ENCODE assay signal across 9 mouse cellular contexts in genomic region chr1:177620501-177621099, GRCm38 (mm10).
DNase-seq lines count a peak whose midpoint lies in the region; ATAC-seq lines count a peak whose summit lies in the region.
"Had no signal": no experiment of that assay in that cellular context is flagged by ENCODE, and none has a peak within 500 bp of the region (broad histone marks: within the 10 kb centered on the region; RNA-seq: fewer than 3 reads in every experiment).

No protein-coding gene starts in this region.

- WGBS in hindbrain, embryonic 14.5 days, result 79% methylated on average over 15 of the region's 15 CpGs
- 81% methylated on average over 15 of the region's 15 CpGs for WGBS in hindbrain, embryonic 13.5 days

- H3K4me3 ChIP-seq in hindbrain, embryonic 14.5 days (replicated peaks; ENCODE audit: low read length), result no peak overlapping the region
- no peak overlapping the region for H3K4me3 ChIP-seq in hindbrain, embryonic 13.5 days
- H3K4me3 ChIP-seq: lung, embryonic 15.5 days had no signal

- no peak for DNase-seq in hindbrain, embryonic 14.5 days (ENCODE audit: low spot score)
- peak; percentile 24 for DNase-seq in retina, postnatal 1 day
- no peak for DNase-seq in retina, embryonic 14.5 days (ENCODE audit: low spot score)
- DNase-seq in cerebellum, postnatal 10 days, result peak; percentile 87 to 91
- DNase-seq in splenic B cell, adult 2 months (ENCODE audit: low read depth, low spot score), result peak; percentile 29
- no peak for DNase-seq in spleen, postnatal 4 days (ENCODE audit: low spot score in 2 of 2)
- no peak for DNase-seq in natural killer cell, adult 2 months (ENCODE audit: low spot score in 2 of 2)

- no peaks in the 10 kb centered on the region for H3K36me3 ChIP-seq in hindbrain, embryonic 14.5 days (replicated peaks; ENCODE audit: control insufficient read depth, insufficient read depth)
- H3K36me3 ChIP-seq in hindbrain, embryonic 13.5 days, result no peaks in the 10 kb centered on the region
- H3K36me3 ChIP-seq in splenic B cell, adult 2 months (ENCODE audit: control insufficient read depth, insufficient read depth, low read length, poor library complexity, severe bottlenecking), result no peaks in the 10 kb centered on the region
- H3K36me3 ChIP-seq: lung, embryonic 15.5 days had no signal

- H3K9me3 ChIP-seq in hindbrain, embryonic 14.5 days (ENCODE audit: control insufficient read depth, low read length), result no peaks in the 10 kb centered on the region
- no peaks in the 10 kb centered on the region for H3K9me3 ChIP-seq in hindbrain, embryonic 13.5 days
- H3K9me3 ChIP-seq: lung, embryonic 15.5 days had no signal

- 0 out of 2 replicates have a peak, but pooled peaks cover 5% of the 10 kb centered on the region for H3K4me1 ChIP-seq in hindbrain, embryonic 14.5 days (replicated peaks; ENCODE audit: control insufficient read depth, insufficient read depth, low read length)
- peaks cover 17% of the 10 kb centered on the region for H3K4me1 ChIP-seq in hindbrain, embryonic 13.5 days (replicated peaks)

- H3K27me3 ChIP-seq in hindbrain, embryonic 14.5 days (ENCODE audit: control insufficient read depth, insufficient read depth, low read length), result no peaks in the 10 kb centered on the region
- no peaks in the 10 kb centered on the region for H3K27me3 ChIP-seq in hindbrain, embryonic 13.5 days
- no peaks in the 10 kb centered on the region for H3K27me3 ChIP-seq in splenic B cell, adult 2 months (ENCODE audit: control insufficient read depth, insufficient read depth, low read length, poor library complexity, severe bottlenecking)
- H3K27me3 ChIP-seq: lung, embryonic 15.5 days had no signal

- no peak overlapping the region for H3K9ac ChIP-seq in hindbrain, embryonic 14.5 days
- no peak overlapping the region for H3K9ac ChIP-seq in hindbrain, embryonic 13.5 days
- H3K9ac ChIP-seq: lung, embryonic 15.5 days had no signal

- no peak overlapping the region for H3K4me2 ChIP-seq in hindbrain, embryonic 14.5 days (replicated peaks)
- no peak overlapping the region for H3K4me2 ChIP-seq in hindbrain, embryonic 13.5 days
- H3K4me2 ChIP-seq: lung, embryonic 15.5 days had no signal

- ATAC-seq in hindbrain, embryonic 14.5 days (ENCODE audit: low FRiP score), result peak; percentile 41; the same call in 1 of the 2 replicates
- no peak for ATAC-seq in hindbrain, embryonic 13.5 days (ENCODE audit: low FRiP score)

- no peak overlapping the region for H3K27ac ChIP-seq in hindbrain, embryonic 14.5 days
- H3K27ac ChIP-seq in hindbrain, embryonic 13.5 days, result no peak overlapping the region
- H3K27ac ChIP-seq: lung, embryonic 15.5 days had no signal

Comparison
In these comparisons a context has a peak if more than half of its experiments do, and no peak if none do; other contexts are left out.
1. DNase-seq: peak in retina, postnatal 1 day (single experiment), cerebellum, postnatal 10 days (2 of 2) and splenic B cell, adult 2 months (single experiment); none in hindbrain, embryonic 14.5 days (single experiment), retina, embryonic 14.5 days (single experiment), spleen, postnatal 4 days (0 of 2) and natural killer cell, adult 2 months (0 of 2).